Mouse (Mus musculus) CH12F3 (cell line): ENCODE data around the gene Aurkc.
"Not testable (repeated sequence)": the region's sequence is repeated elsewhere in the genome, so short reads cannot be mapped to it uniquely, and the experiment has no call there.

ENCODE experiments used
- in situ Hi-C: fragments of 300-500 bp; cut with MboI; formaldehyde crosslinking; loops from 2 replicates; pipeline ENCODE4 v1.14.3; 2020; ENCODE audit warnings: low sequenced_read_pairs

Gene Aurkc

DNA sequence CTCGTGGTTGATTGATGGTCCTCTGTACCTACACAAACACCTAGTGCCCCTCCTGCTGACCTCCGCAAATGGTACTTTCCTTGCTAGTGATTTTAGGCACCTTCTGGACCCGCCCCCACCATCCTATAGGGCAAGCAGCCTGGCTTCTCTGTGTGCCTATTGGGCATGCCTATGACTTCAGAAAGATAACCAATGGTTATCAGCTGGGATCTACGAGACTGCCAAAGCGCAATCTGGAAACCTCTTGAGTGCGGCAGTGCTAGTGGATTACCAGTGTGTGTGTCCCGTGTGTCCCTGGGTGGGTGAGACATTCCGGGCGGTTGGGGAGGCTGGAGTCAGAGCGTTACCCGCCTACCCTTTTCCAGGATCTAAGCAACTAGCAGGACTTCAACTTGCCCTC, at the start of gene Aurkc:
Gene Aurkc, plus strand, starts transcription at position 50 of the 400 bp plus-strand sequence.
- in situ Hi-C loops, result not testable (repeated sequence)

DNA sequence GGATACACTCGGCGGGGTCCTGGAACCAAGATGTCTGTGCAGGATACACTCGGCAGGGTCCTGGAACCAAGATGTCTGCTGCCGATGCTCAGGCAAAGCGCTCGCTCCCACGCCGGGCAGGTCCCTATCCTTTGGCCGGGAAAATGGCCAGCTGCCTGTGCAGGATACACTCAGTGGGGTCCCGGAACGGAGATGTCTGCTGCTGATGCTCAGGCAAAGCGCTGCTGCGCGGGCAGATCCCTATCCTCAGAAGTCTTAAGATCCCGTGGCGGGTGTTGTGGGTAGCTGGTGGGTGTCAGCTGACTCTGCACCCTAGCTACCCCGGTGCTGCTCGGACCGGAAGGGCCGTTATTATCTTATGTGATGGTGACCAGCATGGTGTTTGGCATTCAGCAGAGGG, 47.0 kb upstream of the Aurkc start:
- in situ Hi-C loops, result not testable (repeated sequence)

DNA sequence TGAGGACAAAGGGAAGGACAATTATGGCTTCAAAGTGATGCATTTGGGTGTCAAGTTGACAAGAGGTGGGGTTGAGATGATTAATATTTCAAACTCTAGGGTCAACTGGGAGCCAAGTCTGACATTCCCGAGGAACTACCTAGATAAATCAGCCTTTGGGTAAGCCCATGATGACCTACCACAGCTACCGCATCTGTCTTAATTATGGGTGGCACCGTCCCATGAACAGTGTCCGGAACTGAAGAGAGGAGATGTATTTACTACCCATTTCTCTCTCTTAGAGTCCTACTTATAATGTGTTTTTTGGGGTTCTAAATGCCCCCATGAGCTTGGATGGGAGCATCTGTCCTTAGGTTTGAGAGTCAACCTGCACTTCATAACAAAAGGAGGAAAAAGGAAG, 38.5 kb upstream of the Aurkc start:
- in situ Hi-C loops, result no loop called here

DNA sequence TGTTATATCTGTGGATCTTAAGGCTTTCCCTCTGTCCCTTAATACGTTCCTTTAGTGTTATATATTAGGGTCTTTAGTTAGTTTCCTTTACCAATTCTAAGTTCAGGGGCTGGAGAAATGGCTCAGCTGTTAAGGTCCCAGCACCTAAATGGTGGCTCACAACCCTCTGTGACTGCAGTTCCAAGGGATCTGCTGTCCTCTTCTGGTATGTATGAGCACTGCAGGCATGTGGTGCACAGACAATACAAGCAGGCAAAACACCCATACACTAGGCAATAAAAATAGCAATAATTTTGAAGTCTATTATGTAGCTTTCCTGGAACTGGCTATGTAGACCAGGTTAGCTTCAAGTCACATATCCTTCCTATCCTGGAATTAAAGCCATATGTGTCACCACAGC, 36.5 kb upstream of the Aurkc start:
- in situ Hi-C loops, result no loop called here

DNA sequence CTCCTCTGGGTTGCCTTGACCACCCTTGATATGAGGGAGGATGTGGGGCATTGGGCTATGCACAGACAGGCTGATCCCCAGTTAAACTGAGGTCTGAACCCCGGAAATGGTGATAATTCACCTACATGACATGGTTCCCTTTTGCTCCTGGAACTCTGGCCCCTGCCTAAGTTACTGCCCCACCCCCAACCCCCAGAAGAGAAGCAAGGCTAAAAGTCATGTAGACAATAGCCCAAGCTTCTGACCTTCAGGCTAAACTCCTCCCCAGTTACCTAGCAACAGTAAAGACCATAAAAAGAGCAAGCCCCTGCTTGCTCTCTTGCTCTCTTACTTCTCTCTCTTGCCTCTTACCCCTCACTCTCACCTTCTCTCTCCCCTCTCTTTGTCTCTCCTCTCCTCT, 21.5 kb upstream of the Aurkc start:
- in situ Hi-C loops, result no loop called here

GRCm38 (mm10) chr7:6976890-6977289, 18.2 kb upstream of the Aurkc start:
- in situ Hi-C loops, result no loop called here

DNA sequence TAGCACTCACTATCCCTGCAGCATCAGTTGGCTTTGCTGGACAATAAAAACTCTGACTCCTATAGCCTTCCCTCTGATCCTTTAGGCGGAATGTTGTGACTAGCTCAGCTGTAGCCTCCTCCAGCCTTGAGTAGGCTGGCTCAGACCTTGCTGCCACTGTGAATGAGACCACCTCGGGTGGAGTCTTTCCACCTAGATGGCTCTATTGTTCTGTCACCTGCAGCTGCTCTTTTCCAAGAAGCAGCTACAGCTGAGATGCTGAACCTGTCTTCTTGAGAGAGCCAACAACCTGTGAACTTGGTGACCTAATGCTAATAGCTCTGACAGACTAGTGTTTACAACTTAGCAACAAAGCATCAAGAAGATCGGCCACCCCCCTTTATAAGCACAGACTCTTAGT, 3.8 kb downstream of the Aurkc start:
- in situ Hi-C loops, result not testable (repeated sequence)

DNA sequence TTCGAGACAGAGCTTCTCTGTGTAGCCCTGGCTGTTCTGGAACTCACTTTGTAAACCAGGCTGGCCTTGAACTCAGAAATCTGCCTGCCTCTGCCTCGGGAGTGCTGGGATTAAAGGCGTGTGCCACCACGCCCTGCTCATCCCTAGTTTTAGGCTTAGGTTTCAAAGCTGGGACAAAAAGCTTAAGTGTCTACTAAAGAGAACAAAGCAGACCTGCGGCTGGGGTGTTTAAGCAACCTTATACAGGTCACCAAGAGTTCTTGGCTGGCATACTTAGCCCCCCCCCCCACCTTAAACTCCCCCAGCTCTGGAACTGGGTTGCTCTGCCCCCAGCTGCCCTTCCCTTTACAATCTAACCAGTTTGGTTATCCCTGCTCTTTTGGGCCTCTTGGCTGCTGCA, 10.3 kb downstream of the Aurkc start:
- in situ Hi-C loops, result not testable (repeated sequence)

- in situ Hi-C loops, result no loop called here
Measured at GRCm38 (mm10) chr7:7027445-7027844, 32.3 kb downstream of the Aurkc start.

DNA sequence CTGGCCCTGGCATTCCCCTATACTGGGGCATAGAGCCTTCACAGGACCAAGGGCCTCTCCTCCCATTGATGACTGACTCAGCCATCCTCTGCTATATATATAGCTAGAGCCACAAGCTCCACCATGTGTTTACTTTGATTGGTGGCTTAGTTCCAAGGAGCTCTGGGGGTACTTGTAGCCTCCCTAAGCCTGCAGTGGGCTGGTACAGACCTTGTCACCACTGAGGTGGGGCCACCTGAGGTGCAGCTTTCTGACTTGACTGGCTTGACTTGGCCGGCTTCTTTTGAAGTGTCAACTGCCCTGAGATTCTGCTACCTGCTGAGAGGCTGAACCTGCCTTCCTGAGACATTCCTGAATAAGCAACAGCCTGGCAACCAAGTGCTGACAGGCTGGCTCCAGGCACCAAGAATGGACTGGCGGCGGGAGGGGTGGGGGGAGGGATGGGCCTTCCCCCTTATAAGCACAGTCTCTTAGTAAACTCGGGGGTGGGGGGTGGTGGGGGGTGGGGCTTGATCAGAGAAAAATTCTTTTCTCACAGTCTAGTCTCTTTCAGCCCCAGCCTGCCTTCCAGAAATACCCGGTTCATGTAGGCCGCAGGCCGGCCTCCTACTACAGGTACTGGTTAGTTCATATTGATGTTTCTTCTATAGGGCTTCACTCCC, 54.7 kb downstream of the Aurkc start:
- in situ Hi-C loops, result not testable (repeated sequence)
